Mouse (Mus musculus) ES-E14 (cell line): ENCODE measurements around the gene Tmpo. TPM values are rescaled to one million over a fixed set of nuclear protein-coding genes. Genes with fewer than 3 reads are reported as not detected.

Experiments used
- DNase-seq: peaks from one replicate; pipeline ENCODE4 v3.0.0-alpha.2; 2013; ENCODE audit warnings: low read depth, low spot score
- H3K27ac ChIP-seq: 2 replicates; pipeline ENCODE4 v1.5.1; 2012; ENCODE audit warnings: low read depth, mild to moderate bottlenecking, low read length, moderate library complexity, mixed read lengths; ENCODE audit not compliant: poor library complexity, insufficient read depth, severe bottlenecking
- H3K36me3 ChIP-seq: 2 replicates; pipeline ENCODE4 v1.6.1; 2012; ENCODE audit warnings: mild to moderate bottlenecking, low read length, moderate library complexity, mixed read lengths; ENCODE audit not compliant: control insufficient read depth, poor library complexity, insufficient read depth, severe bottlenecking
- H3K4me1 ChIP-seq, 2 experiments: fragments of 150-350 bp in 1 of 2; sonication (generic) in 1 of 2; 2 replicates each; pipeline ENCODE4 v1.6.1; 2012; ENCODE audit warnings: low read length in 2 of 2, mild to moderate bottlenecking in 1 of 2, mixed read lengths in 1 of 2; ENCODE audit not compliant: control insufficient read depth in 2 of 2, insufficient read depth in 2 of 2, poor library complexity in 1 of 2
- H3K4me3 ChIP-seq, 2 experiments: fragments of 150-350 bp in 1 of 2; sonication (generic) in 1 of 2; 2 replicates each; pipeline ENCODE4 v1.5.1; 2012; ENCODE audit warnings: low read length in 2 of 2, low read depth in 1 of 2, mild to moderate bottlenecking in 1 of 2, mixed read lengths in 1 of 2; ENCODE audit not compliant: insufficient read depth in 1 of 2, poor library complexity in 1 of 2, severe bottlenecking in 1 of 2
- H3K9ac ChIP-seq: 2 replicates; pipeline ENCODE4 v1.6.1; 2012; ENCODE audit warnings: low read depth, mild to moderate bottlenecking, low read length, mixed read lengths; ENCODE audit not compliant: poor library complexity, insufficient read depth, severe bottlenecking
- H3K9me3 ChIP-seq: fragments of 150-350 bp; sonication (generic); 2 replicates; pipeline ENCODE4 v1.6.1; 2012; ENCODE audit warnings: low read depth, mild to moderate bottlenecking, low read length; ENCODE audit not compliant: control insufficient read depth, insufficient read depth
- CHD2 ChIP-seq: IDR thresholded peaks from 2 replicates; pipeline ENCODE4 v1.6.1; 2014; ENCODE audit warnings: mild to moderate bottlenecking, low read depth, low read length, inconsistent platforms
- HCFC1 ChIP-seq: IDR thresholded peaks from 2 replicates; pipeline ENCODE4 v1.6.1; 2012; ENCODE audit warnings: low read length, inconsistent platforms, borderline replicate concordance; ENCODE audit not compliant: insufficient read depth
- MAFK ChIP-seq: IDR thresholded peaks from 2 replicates; pipeline ENCODE4 v1.6.1; 2014; ENCODE audit warnings: mild to moderate bottlenecking, low read depth, low read length, inconsistent platforms; ENCODE audit not compliant: insufficient read depth
- ZC3H11A ChIP-seq: IDR thresholded peaks from 2 replicates; pipeline ENCODE4 v1.6.1; 2012; ENCODE audit warnings: low read depth, mild to moderate bottlenecking, inconsistent platforms, low read length, borderline replicate concordance
- ZNF384 ChIP-seq: IDR thresholded peaks from 2 replicates; pipeline ENCODE4 v1.6.1; 2012; ENCODE audit warnings: low read depth, low read length, inconsistent platforms
- in situ Hi-C, 2 experiments: fragments of 600-800 bp; cut with MboI; formaldehyde crosslinking; loops; one replicate each; pipeline ENCODE4 v1.15.1; 2025; ENCODE audit warnings: low sequenced_read_pairs in 2 of 2, inconsistent platforms in 1 of 2; ENCODE audit not compliant: unreplicated experiment in 2 of 2
- total RNA-seq: library from RNA; depleted of rRNA; stranded (reverse); fragments of 300-350 nt; gene quantifications from 2 replicates; pipeline ENCODE4 v1.2.3, GENCODE M21; 2012

The Tmpo gene
- total RNA-seq, 1 experiment, result 189 TPM

DNA sequence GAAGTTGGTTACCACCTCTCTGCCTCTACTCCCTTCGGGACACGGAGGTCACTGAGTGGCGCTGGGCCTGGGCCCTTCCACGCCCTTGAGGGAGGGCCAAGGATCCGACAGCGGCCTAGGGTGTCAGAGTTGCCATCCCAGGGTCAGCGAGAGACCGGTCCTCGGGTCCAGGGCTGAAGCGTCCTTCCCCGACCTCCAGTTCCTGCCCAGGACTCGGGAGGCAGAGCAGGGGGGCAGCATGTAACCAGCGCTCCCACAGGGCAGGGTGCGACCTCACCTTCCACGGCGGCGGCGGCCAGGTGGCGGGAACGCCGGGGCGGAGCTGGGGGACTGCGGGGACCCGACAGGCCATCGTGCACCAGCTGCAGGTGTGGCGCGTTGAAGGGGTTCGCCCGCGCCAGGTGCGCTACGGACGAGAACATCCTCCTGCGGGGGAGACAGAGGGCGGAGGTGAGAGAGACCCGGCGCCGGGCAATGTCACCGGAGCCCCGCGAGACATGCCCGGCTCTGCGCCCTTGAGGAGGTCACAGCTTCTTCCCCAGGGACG lies 57.8 kb downstream of the Tmpo start:
- no peak for TF ChIP-seq ZC3H11A
- no peak for TF ChIP-seq HCFC1
- no peak for TF ChIP-seq CHD2
- H3K9ac ChIP-seq, result peak overlapping the region; percentile 91
- H3K36me3 ChIP-seq, result peaks cover 21% of the 10 kb centered on the region
- no peak for DNase-seq
- H3K4me1 ChIP-seq, result peaks cover 3 to 4% of the 10 kb centered on the region in 2 experiments; a peak in 3 of 4 replicates
- no peaks in the 10 kb centered on the region for H3K9me3 ChIP-seq
- peak overlapping the region; percentile 77 for H3K27ac ChIP-seq
- peak overlapping the region; percentile 76 to 90 for H3K4me3 ChIP-seq
- in situ Hi-C loops, result no loop called here

DNA sequence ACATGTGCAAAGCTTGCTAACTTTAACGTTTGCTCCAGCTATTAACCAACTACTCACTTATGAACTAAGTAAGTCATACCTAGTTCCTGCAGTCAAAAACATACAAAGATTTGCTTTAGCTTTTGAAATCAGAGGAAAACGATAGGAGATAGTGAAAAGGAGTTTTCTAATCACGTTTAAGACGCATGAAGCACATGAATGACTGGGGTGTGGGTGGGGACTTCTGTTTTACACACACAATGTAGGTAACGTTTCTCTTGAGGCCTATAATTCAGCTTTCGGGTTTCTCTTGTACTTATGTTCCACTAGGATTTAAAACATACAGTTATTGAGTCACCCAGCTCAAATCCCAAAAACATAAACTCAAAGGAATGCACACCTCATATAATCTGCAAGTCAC lies 58.5 kb downstream of the Tmpo start:
- H3K9ac ChIP-seq, result peak overlapping the region; percentile 52; the same call in 1 of the 2 replicates
- in situ Hi-C loops, result no loop called here
- TF ChIP-seq ZC3H11A, result no peak
- no peak for TF ChIP-seq CHD2
- no peaks in the 10 kb centered on the region for H3K9me3 ChIP-seq
- H3K27ac ChIP-seq, result no peak overlapping the region
- peaks cover 3 to 4% of the 10 kb centered on the region in 2 experiments; a peak in 3 of 4 replicates for H3K4me1 ChIP-seq
- peaks cover 26% of the 10 kb centered on the region for H3K36me3 ChIP-seq
- H3K4me3 ChIP-seq, result peak overlapping the region; percentile 76 to 90
- DNase-seq, result no peak

DNA sequence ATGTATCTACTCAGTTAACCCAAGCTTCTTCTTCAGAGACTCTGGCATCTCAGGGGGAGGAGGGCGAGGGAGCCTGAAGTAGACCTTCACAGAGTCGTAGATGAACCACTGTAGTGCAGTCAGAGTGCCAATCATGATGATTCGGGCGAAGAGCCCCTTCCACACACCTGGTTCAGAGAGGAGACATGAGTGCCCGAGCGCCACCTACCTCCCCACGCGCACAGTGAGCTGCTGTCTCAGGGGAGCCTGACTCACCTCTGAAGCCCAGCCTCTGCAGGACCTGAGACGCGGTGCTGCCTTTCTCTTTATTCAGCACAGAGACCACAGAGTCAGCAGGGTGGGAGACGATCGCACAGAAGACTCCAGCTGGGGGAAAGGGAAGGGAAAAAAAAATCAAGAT lies 64.2 kb downstream of the Tmpo start:
- in situ Hi-C loops, result no loop called here
- TF ChIP-seq HCFC1, result no peak
- H3K36me3 ChIP-seq, result peaks cover 39% of the 10 kb centered on the region

DNA sequence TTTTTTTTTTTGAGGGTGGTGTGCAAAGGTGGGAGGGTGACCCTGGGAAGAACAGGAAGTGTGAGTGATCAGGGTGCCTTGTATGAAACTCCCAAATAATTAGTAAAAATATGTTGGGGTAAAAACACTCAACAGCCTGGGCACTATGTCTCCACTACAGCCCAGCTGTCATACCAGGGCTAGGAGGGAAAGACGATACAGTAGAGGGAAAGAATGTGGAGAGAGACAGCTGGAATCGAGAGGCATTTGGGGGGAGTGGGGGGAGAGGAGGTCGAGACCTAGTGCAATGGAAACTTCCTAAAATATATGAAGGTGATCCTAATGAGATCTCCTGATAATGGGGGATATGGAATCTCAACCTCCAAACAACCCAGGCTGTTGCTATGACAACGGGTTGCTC lies 71.3 kb downstream of the Tmpo start:
- no peaks in the 10 kb centered on the region for H3K4me1 ChIP-seq
- H3K9ac ChIP-seq, result no peak overlapping the region
- in situ Hi-C loops, result no loop called here
- no peak overlapping the region for H3K4me3 ChIP-seq
- no peaks in the 10 kb centered on the region for H3K9me3 ChIP-seq
- TF ChIP-seq ZC3H11A (no peak), ZNF384 (no peak)
- H3K27ac ChIP-seq, result no peak overlapping the region
- peaks cover 3% of the 10 kb centered on the region for H3K36me3 ChIP-seq
- DNase-seq, result no peak

More for the DNA sequence above, 64.2 kb downstream of the Tmpo start:
- H3K9ac ChIP-seq, result peak overlapping the region; percentile 20; the same call in 1 of the 2 replicates
- no peak overlapping the region; the same call in 1 of the 2 replicates for H3K27ac ChIP-seq
- H3K4me3 ChIP-seq, result no peak overlapping the region
- H3K9me3 ChIP-seq, result no peaks in the 10 kb centered on the region
- DNase-seq, result no peak
- peaks cover 0 to 4% of the 10 kb centered on the region in 2 experiments; a peak in 3 of 4 replicates for H3K4me1 ChIP-seq

DNA sequence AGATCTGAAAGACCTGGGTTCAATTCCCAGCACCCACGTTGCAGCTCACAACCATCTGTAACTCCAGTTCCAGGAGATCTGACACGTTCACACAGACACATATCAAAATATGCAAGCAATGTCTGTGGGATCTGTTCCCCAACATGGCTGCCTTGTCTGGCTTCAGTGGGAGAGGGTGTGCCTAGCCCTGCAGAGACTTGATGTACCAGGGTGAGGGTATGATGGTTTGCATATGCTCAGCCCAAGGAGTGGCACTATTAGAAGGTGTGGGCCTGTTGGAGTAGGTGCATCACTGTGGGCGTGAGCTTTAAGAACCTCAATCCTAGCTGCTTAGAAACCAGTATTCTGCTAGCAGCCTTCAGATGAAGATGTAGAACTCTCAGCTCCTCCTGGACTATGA lies 75.1 kb downstream of the Tmpo start:
- Histone ChIP-seq H3K4me1 (no peaks in the 10 kb centered on the region), H3K36me3 (no peaks in the 10 kb centered on the region), H3K27ac (no peak overlapping the region), H3K9ac (no peak overlapping the region), H3K4me3 (no peak overlapping the region), H3K9me3 (no peaks in the 10 kb centered on the region)
- DNase-seq, result no peak
- TF ChIP-seq CHD2 (no peak), MAFK (no peak), ZNF384 (no peak), ZC3H11A (no peak), HCFC1 (no peak)
- in situ Hi-C loops, result no loop called here
